12 mouse cellular contexts compared by ENCODE assay signal in genomic region chr7:28950346-28951037, GRCm38 (mm10). TPM values are rescaled to one million over a fixed set of nuclear protein-coding genes. Genes with fewer than 3 reads are reported as not detected.
A peak's percentile ranks its signal among the peaks of the same experiment; 100 is the strongest.
DNase-seq lines count a peak whose midpoint lies in the region; ATAC-seq and TF ChIP-seq lines count a peak whose summit lies in the region.
"Had no signal": no experiment of that assay in that cellular context is flagged by ENCODE, and none has a peak within 500 bp of the region (broad histone marks: within the 10 kb centered on the region; RNA-seq: fewer than 3 reads in every experiment).

No protein-coding gene starts in this region.

- ATAC-seq in embryonic facial prominence, embryonic 14.5 days (ENCODE audit: low read depth), result no peak
- no peak for ATAC-seq in hindbrain, embryonic 12.5 days (ENCODE audit: low FRiP score)
- ATAC-seq: lung, postnatal 0 days had no signal

- TF ChIP-seq CTCF in olfactory bulb, adult 2 months (IDR thresholded peaks at IDR 0.05; ENCODE audit: insufficient read depth, low read depth, low read length), result no peak

- H3K4me2 ChIP-seq in embryonic facial prominence, embryonic 14.5 days (ENCODE audit: low read depth, low read length), result no peak overlapping the region
- H3K4me2 ChIP-seq in hindbrain, embryonic 12.5 days (replicated peaks), result no peak overlapping the region
- H3K4me2 ChIP-seq: hindbrain, embryonic 15.5 days had no signal

- no peaks in the 10 kb centered on the region for H3K9me3 ChIP-seq in embryonic facial prominence, embryonic 10.5 days
- H3K9me3 ChIP-seq in embryonic facial prominence, embryonic 14.5 days (ENCODE audit: control insufficient read depth, low read length), result no peaks in the 10 kb centered on the region
- no peaks in the 10 kb centered on the region for H3K9me3 ChIP-seq in hindbrain, embryonic 12.5 days (replicated peaks)
- H3K9me3 ChIP-seq: hindbrain, embryonic 15.5 days had no signal

- H3K4me3 ChIP-seq in embryonic facial prominence, embryonic 10.5 days, result no peak overlapping the region
- H3K4me3 ChIP-seq in embryonic facial prominence, embryonic 14.5 days (ENCODE audit: low read depth, low read length), result no peak overlapping the region
- H3K4me3 ChIP-seq in olfactory bulb, adult 2 months (ENCODE audit: insufficient read depth, low read depth, low read length), result no peak overlapping the region
- no peak overlapping the region for H3K4me3 ChIP-seq in hindbrain, embryonic 12.5 days
- H3K4me3 ChIP-seq: hindbrain, embryonic 15.5 days had no signal

- peaks cover 97% of the 10 kb centered on the region for H3K4me1 ChIP-seq in embryonic facial prominence, embryonic 10.5 days
- H3K4me1 ChIP-seq in embryonic facial prominence, embryonic 14.5 days (ENCODE audit: control insufficient read depth, insufficient read depth, low read length), result peaks cover 83% of the 10 kb centered on the region
- H3K4me1 ChIP-seq in olfactory bulb, adult 2 months (ENCODE audit: control insufficient read depth, insufficient read depth, low read length), result peaks cover 38% of the 10 kb centered on the region
- H3K4me1 ChIP-seq in hindbrain, embryonic 12.5 days, result peaks cover 62% of the 10 kb centered on the region

- DNase-seq in kidney, adult 18-20 months, result peak; percentile 12
- no peak for DNase-seq in kidney, adult 9 months
- DNase-seq in embryonic facial prominence, embryonic 10.5 days (ENCODE audit: low spot score), result no peak
- no peak for DNase-seq in embryonic facial prominence, embryonic 14.5 days (ENCODE audit: low spot score)
- no peak for DNase-seq in left cerebral cortex, adult 8-10 months (ENCODE audit: low spot score in 2 of 2)
- DNase-seq: cerebellum, adult 11 months; retina, postnatal 1 day had no signal

- TF ChIP-seq POLR2A in olfactory bulb, adult 2 months (IDR thresholded peaks at IDR 0.05; ENCODE audit: insufficient read depth, low read depth, low read length), result no peak

- whole genome bisulfite sequencing in embryonic facial prominence, embryonic 10.5 days, result 87% methylated on average over 10 of the region's 10 CpGs
- 77% methylated on average over 10 of the region's 10 CpGs for WGBS in embryonic facial prominence, embryonic 14.5 days
- 82% methylated on average over 10 of the region's 10 CpGs for WGBS in olfactory bulb, adult 2 months
- WGBS in hindbrain, embryonic 12.5 days, result 90% methylated on average over 10 of the region's 10 CpGs

- H3K9ac ChIP-seq in embryonic facial prominence, embryonic 14.5 days (ENCODE audit: low read depth, low read length), result no peak overlapping the region
- no peak overlapping the region for H3K9ac ChIP-seq in hindbrain, embryonic 12.5 days
- H3K9ac ChIP-seq: hindbrain, embryonic 15.5 days had no signal

- H3K36me3 ChIP-seq in embryonic facial prominence, embryonic 10.5 days (replicated peaks), result peaks cover 65% of the 10 kb centered on the region
- peaks cover 12% of the 10 kb centered on the region; the same call in 1 of the 2 replicates for H3K36me3 ChIP-seq in embryonic facial prominence, embryonic 14.5 days (ENCODE audit: control insufficient read depth, insufficient read depth, low read length)
- peaks cover 3% of the 10 kb centered on the region; the same call in 1 of the 2 replicates for H3K36me3 ChIP-seq in hindbrain, embryonic 12.5 days
- H3K36me3 ChIP-seq: hindbrain, embryonic 15.5 days had no signal

- peak overlapping the region; percentile 5 for H3K27ac ChIP-seq in embryonic facial prominence, embryonic 10.5 days (replicated peaks)
- H3K27ac ChIP-seq in embryonic facial prominence, embryonic 14.5 days (replicated peaks; ENCODE audit: low read depth, low read length), result peak overlapping the region; percentile 18
- 0 out of 2 replicates have a peak overlapping the region, but pooled peaks have one; percentile 17 for H3K27ac ChIP-seq in olfactory bulb, adult 2 months (ENCODE audit: insufficient read depth, low read depth, low read length)
- H3K27ac ChIP-seq in hindbrain, embryonic 12.5 days, result no peak overlapping the region
- H3K27ac ChIP-seq: hindbrain, embryonic 15.5 days had no signal

- no peaks in the 10 kb centered on the region for H3K27me3 ChIP-seq in embryonic facial prominence, embryonic 10.5 days (replicated peaks; ENCODE audit: low read depth, poor library complexity, severe bottlenecking)
- no peaks in the 10 kb centered on the region for H3K27me3 ChIP-seq in embryonic facial prominence, embryonic 14.5 days (replicated peaks; ENCODE audit: control insufficient read depth, insufficient read depth, low read length)
- H3K27me3 ChIP-seq in hindbrain, embryonic 12.5 days, result no peaks in the 10 kb centered on the region
- H3K27me3 ChIP-seq: CH12.LX; hindbrain, embryonic 15.5 days had no signal

RNA-seq across cellular contexts. Expression of gene Actn4, which starts 11.6 kb away (rescaled TPM):
- polyA plus RNA-seq in embryonic facial prominence, embryonic 10.5 days (2016; fragmentation: Nextera tagmentation; extraction: Ambion mirVana), result 260 and 269 TPM in 2 replicates
- polyA plus RNA-seq in embryonic facial prominence, embryonic 14.5 days (2014; fragmentation: Nextera tagmentation; extraction: Ambion mirVana), result 256 and 280 TPM in 2 replicates
- 498 TPM in 1 of 2 replicates, not detected in the other for polyA plus RNA-seq in olfactory bulb, adult 2 months (2012; ENCODE audit: insufficient read depth, insufficient read length, low replicate concordance, missing spikeins)
- polyA plus RNA-seq in hindbrain, embryonic 12.5 days (2016; fragmentation: Nextera tagmentation; extraction: Ambion mirVana), result 194 and 200 TPM in 2 replicates
- total RNA-seq in left cerebral cortex, adult 8-10 months (2022), result 100 to 1,000 TPM; 161 to 178 (median 177) TPM

RNA-seq across cellular contexts. Expression of gene Eif3k, which starts 31.2 kb away (rescaled TPM):
- 444 and 454 TPM in 2 replicates for polyA plus RNA-seq in embryonic facial prominence, embryonic 10.5 days (2016; fragmentation: Nextera tagmentation; extraction: Ambion mirVana)
- polyA plus RNA-seq in embryonic facial prominence, embryonic 14.5 days (2014; fragmentation: Nextera tagmentation; extraction: Ambion mirVana), result 403 and 404 TPM in 2 replicates
- polyA plus RNA-seq in olfactory bulb, adult 2 months (2012; ENCODE audit: insufficient read depth, insufficient read length, low replicate concordance, missing spikeins), result not detected in 2 replicates
- 298 and 331 TPM in 2 replicates for polyA plus RNA-seq in hindbrain, embryonic 12.5 days (2016; fragmentation: Nextera tagmentation; extraction: Ambion mirVana)
- 100 to 1,000 TPM; 197 to 208 (median 204) TPM for total RNA-seq in left cerebral cortex, adult 8-10 months (2022)

RNA-seq across cellular contexts. Expression of gene Map4k1, which starts 31.4 kb away (rescaled TPM):
- polyA plus RNA-seq in embryonic facial prominence, embryonic 10.5 days (2016; fragmentation: Nextera tagmentation; extraction: Ambion mirVana), result 11.6 and 14.4 TPM in 2 replicates
- 7.2 and 8.7 TPM in 2 replicates for polyA plus RNA-seq in embryonic facial prominence, embryonic 14.5 days (2014; fragmentation: Nextera tagmentation; extraction: Ambion mirVana)
- not detected in 2 replicates for polyA plus RNA-seq in olfactory bulb, adult 2 months (2012; ENCODE audit: insufficient read depth, insufficient read length, low replicate concordance, missing spikeins)
- polyA plus RNA-seq in hindbrain, embryonic 12.5 days (2016; fragmentation: Nextera tagmentation; extraction: Ambion mirVana), result 4.9 and 5.4 TPM in 2 replicates
- total RNA-seq in left cerebral cortex, adult 8-10 months (2022), result 1 to 10 TPM in 3 of 4 experiments, under 1 TPM in 1; 0.99 to 3.7 (median 2.1) TPM

Comparison
In these comparisons a context has a peak if more than half of its experiments do, and no peak if none do; other contexts are left out.
1. RNA of gene Eif3k, which starts 31.2 kb away (polyA plus RNA-seq): 444 to 454 TPM in embryonic facial prominence, embryonic 10.5 days, 403 to 404 TPM in embryonic facial prominence, embryonic 14.5 days and 298 to 331 TPM in hindbrain, embryonic 12.5 days; not detected in olfactory bulb, adult 2 months; every median in the first group is over 100 times any median in the second.